Mouse (Mus musculus) cerebellum, postnatal 25 days (tissue): Measurements from ENCODE around the gene Cep290.
A peak's percentile ranks its signal among the peaks of the same experiment; 100 is the strongest.

ENCODE experiments used
- DNase-seq, 2 experiments: peaks; one replicate each; pipeline ENCODE4 v3.0.0; 2021; ENCODE audit warnings: mixed read lengths in 2 of 2

Gene Cep290

DNA sequence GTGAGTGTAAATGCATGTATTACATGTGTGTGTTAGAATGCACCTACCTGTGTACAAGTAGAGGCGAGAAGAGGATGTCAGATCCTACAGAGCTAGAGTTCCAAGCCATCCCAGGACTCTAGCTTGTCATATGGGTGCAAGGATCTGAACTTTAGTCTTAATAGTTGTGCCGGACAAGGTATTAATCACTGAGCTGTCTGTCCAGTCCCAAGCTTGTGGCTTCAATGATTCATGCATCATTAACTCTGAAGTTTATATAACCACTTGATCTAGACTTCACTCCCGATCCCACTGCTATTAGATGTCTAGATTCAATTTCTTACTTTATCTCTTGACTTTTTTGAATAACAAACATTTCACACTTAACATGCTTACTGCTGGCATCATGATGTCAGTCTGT lies 111.0 kb downstream of the Cep290 start:
- no peak for DNase-seq

DNA sequence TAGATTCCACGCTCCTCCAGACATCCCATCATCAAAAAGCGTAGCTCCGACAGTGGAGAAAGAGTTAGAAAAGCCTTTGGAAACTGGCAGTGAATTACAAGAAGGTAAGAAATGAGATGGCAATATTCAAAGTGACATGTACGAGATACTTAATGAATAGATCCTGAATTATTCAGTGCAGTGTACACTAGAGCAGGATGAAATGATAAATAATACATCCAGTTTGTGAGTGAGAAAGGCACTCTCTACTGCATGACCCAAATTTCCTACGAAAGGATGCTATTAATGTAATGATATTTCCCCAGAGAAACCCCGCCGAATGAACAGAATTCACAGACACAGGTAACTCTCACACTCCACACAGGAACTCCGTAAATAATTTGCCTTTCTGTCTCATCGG lies 116.2 kb downstream of the Cep290 start:
- no peak for DNase-seq

DNA sequence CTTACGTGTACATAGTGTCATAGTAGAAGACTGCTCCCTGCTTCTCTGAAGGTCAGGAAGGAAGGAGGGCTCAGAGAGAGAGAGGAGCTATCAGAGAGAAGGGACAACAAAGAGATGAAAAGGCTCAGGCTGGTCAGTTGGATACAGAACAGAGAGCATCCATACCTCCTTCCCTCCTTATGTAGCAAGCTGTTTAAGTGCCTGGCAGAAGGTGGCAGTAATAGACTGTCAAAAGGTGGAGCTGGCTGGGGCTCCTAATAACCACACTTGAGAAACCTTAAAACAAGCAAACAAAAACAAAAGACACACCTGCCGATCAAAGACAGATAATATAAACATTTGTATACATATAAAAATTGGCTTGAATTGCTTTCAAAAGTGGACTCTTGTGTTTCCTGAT lies 116.9 kb downstream of the Cep290 start:
- DNase-seq = peak; percentile 34 to 60

DNA sequence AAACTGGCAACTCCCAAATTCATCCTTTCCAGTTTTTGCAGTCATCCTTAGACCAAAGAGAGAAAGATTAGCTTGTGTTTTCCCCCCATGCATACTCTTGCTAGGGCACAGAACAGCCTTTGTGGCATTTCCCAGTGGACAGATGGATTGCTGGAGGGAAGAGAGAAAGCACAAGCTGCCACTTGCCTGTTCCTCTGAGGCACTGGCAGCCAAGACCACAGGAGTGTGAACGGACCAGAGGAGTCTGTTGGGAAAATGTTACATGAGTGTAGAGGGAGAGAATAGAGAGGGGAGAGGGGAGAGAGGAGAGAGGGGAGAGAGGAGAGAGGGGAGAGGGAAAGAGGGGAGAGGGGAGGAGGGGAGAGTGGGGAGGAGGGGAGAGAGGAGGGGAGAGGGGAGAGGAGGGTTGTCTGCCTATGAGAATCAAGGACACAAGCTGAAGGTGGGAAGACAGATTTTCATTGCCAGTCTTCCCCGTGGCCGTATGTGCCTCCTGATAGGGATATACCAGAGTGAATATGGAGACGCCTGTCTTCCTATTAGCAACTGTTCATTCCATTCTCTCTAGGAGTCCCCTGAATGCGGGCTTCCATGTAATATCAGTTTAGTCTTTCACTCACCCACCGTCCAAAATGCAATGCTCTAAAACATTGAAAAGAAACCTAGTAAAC lies 130.0 kb downstream of the Cep290 start:
- peak; percentile 64 to 79 for DNase-seq

DNA sequence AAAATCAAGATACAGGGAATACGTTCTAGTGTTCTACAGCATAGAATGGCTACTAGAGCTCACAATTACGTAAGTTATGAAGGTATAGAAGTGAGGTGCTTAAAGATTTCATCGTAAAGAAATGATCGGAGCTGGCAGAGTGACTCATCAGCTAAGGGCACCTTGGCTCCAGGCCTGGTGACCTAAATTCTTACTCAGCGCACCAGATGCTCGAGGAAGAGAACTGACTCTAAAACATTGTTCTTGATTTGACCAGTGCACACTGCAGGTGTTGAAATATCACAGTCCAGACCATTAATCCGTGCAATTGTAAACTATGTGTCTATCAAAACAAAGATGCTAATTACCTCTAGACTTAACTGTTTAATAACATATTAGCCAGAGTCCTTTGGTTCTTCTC lies 132.1 kb downstream of the Cep290 start:
- DNase-seq = peak; percentile 48 to 67

- peak in 1 of 2 experiments; percentile 8 for DNase-seq
Measured at GRCm38 (mm10) chr10:100620040-100620439, 132.7 kb downstream of the Cep290 start.

- DNase-seq = no peak
Measured at GRCm38 (mm10) chr10:100622494-100622893, 135.1 kb downstream of the Cep290 start.
